Mouse (Mus musculus): ENCODE measurements around the gene Dlg5.

Gene Dlg5

DNA sequence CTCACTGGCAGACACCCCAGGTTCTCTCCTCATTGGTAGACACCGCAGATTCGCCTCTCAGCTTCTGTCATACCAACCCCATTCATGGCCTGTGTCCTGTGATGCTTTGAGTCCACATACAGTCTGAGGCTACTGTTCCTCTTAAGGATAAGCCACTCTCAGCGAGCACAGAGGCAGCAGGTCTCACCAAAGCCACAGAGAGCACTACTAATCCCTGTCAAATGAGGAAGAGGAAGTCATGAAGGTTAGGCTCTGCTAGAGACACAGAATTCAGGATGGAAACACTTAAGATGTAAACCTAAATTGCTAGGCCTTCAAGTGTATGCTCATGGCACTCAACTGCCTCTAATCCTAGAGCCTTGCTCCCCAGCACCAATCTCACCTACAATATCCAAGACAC is 9.8 kb downstream of the Dlg5 start:
- in situ Hi-C loops (cut with MboI; ENCODE audit: unreplicated experiment in 2 of 2) = no loop called here

DNA sequence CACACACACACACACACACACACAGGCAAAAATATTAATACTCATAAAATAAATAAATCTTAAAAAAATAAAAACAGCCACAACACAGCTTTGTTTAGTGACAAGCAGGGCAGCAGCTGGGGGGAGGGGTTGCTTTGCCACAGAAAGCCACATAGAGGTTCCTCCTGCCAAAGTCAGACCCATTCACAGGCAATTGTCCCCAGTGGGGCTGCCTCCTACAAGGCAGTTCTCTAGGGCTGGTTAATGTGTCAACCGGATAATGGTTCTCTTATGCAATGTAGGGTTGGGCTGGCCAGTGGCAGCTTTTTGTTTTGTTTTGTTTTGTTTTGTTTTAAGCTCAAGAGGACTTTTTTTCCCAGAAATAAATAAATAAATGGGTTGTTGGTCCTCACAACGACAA is 11.3 kb downstream of the Dlg5 start:
- in situ Hi-C loops (cut with MboI; ENCODE audit: unreplicated experiment in 2 of 2) = no loop called here

DNA sequence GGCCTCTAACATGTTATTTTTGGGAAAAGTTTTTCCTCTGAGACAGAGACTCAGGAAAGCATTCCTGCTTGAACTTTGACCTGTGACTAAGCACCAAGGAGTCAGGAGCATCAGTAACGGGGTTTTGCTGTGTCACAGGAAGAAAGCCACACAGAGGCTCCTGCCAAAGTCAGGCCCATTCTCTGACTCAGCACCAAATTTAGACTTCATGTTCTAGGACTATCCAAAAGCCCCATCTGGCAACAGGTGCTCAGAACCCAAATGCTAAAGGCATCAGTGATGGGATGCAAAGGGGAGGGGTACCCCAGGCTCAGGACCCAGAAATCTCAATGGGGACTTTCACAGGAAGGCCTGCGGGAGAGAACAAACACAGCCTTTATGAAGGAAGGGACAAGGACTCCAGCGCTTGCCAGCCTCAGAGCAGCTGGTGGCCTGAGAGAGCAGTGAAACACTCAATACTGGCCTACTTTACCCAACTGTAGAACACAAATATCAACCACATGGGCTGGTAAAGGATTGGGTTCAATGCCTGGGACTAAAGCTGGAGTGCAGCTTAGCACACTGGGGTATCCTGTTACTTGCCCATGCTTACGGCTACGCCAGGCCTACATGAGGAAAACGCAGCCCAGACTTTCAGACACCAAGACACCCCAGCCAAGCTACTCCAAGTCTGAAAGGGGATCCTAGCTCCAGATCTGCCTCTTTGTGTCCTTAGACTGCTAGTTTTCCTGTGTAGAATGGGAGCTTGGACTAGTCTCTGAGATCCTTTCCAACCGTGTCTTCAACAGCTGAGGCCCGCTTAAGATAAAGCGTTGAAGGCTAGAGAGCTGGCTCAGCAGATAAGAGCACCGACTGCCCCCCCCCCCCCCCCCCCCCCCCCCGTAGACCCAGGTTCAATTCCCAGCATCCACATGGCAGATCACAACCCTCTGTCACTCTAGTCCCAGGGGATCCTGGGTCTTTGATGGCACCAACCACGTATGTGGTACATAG is 12.8 kb downstream of the Dlg5 start:
- in situ Hi-C loops (cut with MboI; ENCODE audit: unreplicated experiment in 2 of 2) = no loop called here

DNA sequence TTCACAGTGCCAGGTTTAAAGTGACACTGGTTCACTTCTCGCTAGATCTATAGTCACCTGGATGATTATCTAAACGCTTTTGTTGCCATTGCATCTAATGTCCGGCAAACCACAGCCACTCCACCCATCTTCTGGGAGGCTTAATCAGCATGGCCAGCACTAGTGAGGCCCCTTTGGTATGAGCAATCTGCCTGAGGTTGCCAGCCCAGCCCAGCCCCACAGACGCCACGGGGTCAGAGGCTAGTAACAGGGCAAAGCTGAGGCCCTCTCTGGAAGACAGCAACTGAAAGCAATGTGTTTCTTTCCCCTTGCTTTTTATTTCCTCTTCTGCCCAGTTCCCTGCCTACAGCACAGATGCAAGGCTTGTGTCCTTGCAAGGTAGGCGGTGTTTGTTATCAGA is 17.2 kb downstream of the Dlg5 start:
- in situ Hi-C loops (cut with MboI; ENCODE audit: unreplicated experiment in 2 of 2) = no loop called here

DNA sequence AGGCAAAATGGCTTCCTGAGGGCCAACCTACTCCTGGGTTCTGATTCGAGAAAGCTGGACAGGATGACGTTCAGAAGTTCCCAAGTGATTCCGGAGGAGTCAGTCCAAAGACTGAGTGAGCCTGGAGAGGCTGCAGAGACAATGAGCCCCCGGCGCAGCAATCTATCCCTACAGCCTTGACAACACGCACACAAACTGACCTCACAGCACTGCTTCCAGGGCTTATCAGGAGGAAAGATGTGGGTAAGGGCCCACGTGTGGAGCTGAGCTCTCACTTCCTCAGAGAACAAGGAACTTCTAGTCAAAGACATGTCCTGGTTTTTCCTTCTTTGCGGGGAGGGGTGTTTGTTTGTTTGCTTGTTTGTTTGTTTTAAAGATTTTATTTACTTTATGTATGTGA is 18.7 kb downstream of the Dlg5 start:
- in situ Hi-C loops (cut with MboI; ENCODE audit: unreplicated experiment in 2 of 2) = no loop called here

DNA sequence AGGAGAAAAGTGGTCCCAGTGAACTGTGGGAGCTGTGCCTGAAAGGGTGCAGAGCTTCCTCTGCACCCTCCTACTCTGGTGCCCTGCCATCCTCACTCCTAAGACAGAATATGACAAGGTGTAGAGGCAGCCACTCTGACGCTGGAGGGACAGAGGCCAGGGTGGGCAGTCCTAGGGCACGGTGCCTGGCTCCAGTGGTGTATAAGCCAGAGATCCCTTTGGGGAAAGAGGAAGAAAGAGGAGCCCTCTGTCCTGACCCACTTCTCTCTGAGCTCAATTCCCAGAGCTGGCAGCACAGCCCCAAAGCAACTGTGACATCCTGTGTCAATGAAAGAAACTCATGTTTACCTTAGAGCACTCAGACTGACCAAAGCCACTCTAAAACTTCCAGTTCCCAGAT is 19.4 kb downstream of the Dlg5 start:
- in situ Hi-C loops (cut with MboI; ENCODE audit: unreplicated experiment in 2 of 2) = no loop called here

DNA sequence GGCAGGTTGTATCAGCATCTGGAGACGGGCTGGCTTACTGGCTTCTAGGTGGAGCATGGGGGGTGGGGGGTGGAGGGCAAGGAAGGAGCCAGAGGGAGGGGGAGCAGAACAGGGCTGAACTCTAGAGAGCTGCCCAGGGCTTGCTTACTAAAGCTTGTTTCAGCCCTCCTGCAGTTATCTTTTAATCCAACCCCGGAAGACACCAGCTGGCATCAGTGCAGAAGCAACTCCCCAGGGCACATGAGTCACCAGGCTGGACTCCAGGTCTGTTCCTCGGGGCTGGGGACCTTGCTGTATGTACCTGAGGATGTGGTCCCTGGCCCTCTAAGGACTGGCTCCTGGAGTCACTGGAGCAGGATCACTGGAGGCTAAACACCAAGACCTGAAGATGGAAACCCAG is 23.0 kb downstream of the Dlg5 start:
- in situ Hi-C loops (cut with MboI; ENCODE audit: unreplicated experiment in 2 of 2) = no loop called here

DNA sequence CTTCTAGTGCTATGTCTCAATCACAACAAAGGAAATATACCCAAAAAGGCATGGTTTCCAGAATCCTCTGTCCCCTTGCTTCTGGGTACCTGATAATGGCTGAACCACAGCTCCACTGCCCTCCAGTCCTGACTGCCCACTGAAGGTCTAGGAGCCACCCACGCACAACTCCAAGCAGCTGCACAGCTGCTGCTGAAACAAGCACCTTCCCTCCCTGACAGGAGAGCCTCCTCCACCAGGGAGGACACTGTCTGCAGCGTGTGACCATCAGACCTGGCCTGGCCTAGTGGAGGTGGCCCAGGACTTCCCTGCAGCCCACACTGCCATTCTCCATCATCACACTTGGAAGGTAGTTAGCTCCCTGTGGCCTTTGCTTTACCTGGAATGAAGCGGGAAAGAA is 23.4 kb downstream of the Dlg5 start:
- in situ Hi-C loops (cut with MboI; ENCODE audit: unreplicated experiment in 2 of 2) = no loop called here

DNA sequence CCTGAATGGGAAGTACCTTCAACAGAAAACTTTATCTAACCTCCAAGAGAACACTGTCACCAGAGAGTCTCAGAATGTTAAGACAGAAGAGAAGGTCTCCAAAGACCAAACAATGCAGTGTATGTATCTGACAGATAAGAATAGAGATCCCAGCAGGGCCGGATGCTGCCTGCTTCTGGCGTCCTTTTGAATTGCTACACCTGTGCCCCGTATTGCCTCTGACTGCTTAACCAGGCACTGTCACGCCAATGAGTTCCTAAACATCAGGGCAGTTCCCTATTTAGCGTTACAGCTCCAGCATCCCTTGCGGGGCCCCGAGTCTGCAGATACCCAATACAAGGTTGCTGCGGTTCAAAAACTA is 28.4 kb downstream of the Dlg5 start:
- in situ Hi-C loops (cut with MboI; ENCODE audit: unreplicated experiment in 2 of 2) = no loop called here

DNA sequence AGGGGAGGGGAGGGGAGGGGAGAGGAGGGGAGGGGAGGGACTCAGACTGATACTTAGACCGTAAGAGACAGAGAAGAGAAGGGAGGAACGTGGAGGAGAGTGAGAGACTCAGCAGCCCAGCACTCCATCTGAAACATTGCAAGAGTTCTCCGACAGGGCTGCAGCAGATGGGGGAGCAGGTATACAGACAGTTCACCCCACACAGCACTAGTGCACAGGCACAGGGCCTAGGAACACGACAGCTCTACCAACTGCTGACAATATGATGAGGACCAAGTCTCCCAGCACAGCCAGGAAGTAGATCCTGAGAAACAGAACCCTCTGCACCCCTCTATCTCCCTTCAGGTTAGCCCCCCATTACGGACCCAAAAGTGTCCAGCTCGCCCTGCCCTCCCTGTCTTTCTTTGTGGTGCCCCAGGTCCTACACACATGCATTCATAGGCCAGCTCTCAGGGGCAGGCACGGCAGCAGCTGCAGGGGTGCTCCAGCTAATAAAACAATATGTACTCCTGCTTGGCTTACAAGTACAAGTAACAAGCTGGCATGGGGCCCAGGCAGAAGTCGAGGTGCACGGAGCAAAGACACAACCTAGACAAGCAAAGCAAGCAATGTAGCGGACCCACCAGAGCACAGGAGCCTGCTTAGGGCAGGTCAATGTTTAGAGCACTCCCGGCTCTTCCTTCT is 28.9 kb downstream of the Dlg5 start:
- in situ Hi-C loops (cut with MboI; ENCODE audit: unreplicated experiment in 2 of 2) = no loop called here

DNA sequence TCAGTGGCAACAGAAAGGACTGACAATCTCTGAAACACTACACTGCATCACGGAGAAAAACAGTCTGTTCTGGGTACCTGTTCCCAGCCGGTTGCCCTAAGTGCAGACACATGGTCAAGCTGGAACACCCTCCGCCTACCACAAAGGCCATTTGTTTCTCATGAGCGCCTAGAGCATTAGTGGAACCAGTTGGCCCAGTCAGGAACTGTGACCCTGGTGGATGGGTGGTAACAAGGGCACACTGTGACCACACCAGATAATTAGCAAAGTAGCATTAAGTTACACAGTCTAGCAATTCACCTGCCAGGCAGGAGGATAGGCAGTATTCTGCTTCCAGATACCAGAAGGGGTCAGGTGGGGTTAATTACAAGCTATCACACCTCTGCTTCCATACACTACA is 29.7 kb downstream of the Dlg5 start:
- in situ Hi-C loops (cut with MboI; ENCODE audit: unreplicated experiment in 2 of 2) = no loop called here

DNA sequence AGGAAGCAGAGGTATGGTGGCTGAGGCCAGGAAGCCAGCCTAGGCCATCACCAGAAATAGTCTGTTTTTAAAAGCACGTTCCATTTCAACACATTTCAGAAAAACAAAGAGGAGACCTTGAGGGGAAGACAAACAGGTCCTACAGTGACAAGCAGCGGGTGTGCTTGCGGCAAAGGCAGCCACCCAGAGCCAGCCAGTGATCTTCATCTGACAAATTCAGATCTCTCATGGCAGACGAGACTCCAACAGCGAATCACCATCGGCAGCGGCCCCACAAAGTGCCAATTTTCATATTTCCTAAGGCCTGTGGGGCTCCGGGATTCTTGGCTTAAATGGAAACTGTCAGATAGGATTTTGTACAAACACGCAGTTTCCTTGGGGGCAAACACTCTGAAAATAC is 31.3 kb downstream of the Dlg5 start:
- in situ Hi-C loops (cut with MboI; ENCODE audit: unreplicated experiment in 2 of 2) = no loop called here

DNA sequence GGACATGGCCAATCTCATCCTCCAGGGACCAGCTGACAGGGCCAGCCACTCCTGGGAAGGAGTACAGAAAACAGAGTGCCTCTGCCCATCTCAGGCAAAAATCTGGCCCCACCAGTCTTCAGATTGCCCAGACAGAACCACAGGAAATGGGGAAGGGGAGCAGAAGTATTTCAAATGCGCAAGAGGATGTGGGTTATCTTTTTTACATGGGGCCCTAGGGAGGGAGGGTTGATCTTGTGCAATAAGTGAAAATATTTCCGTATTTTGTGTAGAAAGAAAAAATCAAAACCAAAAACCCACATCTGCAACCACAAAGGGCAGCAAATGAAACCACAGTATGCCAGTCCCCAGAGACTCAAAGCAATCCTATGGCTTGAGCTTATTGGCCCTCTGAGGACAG is 32.4 kb downstream of the Dlg5 start:
- in situ Hi-C loops (cut with MboI; ENCODE audit: unreplicated experiment in 2 of 2) = no loop called here

DNA sequence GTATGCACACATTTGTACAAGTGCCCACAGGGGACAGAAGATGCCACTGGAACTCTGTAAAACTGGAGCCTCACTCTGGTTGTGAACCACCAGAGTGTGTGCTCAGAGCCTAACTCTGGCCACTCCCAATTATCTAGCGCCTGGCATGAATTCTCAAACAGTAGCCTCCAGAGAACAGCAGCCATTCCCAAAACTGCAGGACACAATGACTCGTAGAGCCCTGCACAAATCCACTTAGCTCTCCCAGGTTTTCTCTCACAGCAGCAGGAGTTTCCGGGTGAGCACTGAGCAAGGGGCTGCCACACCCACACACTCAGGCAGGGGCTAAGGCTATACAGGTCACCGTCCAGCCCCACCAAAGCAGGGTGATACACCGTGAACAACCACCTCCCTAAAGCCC is 32.9 kb downstream of the Dlg5 start:
- in situ Hi-C loops (cut with MboI; ENCODE audit: unreplicated experiment in 2 of 2) = no loop called here

DNA sequence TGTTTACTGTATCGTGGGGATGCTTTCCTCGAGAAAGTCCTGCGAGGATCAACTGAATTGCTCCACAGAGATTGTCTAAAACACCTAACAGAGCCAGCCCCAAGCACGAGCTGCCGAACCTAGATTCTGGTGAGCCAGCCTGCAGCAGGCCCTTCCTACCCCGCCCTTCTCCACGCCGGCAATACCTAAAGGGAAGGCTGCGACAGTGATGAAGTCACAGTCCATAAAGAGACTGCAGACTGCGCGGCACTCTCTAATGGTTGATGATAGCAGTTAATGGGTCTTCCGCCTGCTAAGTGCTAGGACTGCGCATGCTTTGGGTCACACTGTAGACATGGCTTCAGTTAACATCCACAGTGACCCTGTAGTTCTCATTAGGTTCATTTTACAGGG is 38.4 kb downstream of the Dlg5 start:
- in situ Hi-C loops (cut with MboI; ENCODE audit: unreplicated experiment in 2 of 2) = no loop called here

DNA sequence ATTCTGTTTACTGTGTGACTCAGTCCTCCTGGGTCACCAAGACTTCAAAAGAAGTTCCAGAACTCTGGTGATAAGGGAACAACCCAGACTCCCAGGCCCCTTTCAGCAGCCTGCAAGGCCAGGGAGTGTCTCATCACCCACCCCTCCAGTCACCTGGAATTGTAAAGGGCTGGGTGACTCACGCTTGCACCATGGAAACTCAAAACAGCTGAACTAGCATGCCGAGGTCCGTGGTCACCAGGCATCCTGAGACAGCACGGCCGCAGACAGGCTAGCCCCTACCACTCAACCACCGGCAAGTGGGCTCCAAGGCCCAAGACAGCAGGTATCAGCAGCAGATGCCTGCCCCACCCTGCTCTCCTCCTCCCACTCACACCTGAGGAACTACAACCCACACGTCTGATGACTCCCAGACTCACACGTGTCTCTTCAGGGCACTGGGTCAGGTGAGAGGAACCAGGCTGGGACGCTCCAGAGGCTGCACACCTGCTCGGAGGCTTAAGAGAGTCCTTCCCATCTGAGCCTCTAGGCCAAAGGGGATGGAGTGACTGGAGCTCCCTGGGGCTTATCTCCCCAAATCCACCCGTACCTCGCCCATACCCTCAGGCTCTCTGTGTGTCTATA is 38.9 kb downstream of the Dlg5 start:
- in situ Hi-C loops (cut with MboI; ENCODE audit: unreplicated experiment in 2 of 2) = no loop called here

DNA sequence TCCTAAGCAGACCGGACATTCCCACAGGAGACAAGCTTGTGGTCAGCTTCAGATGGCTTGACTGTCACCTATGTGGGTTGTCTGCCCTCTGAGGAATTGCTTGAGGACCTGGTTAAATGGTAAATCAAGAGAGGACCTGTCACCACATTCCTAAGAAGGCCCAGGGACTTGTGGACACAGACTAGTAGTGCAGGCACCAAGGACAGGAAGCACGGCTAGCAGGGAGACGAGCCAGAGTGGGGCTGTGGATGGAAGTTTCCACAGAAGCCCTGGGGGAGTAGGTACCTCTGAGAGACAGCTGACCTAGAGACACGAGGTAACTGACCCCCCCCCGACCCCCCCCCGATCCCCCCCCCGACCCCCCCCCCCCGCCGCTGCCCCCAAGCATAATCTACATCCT is 39.4 kb downstream of the Dlg5 start:
- in situ Hi-C loops (cut with MboI; ENCODE audit: unreplicated experiment in 2 of 2) = no loop called here

DNA sequence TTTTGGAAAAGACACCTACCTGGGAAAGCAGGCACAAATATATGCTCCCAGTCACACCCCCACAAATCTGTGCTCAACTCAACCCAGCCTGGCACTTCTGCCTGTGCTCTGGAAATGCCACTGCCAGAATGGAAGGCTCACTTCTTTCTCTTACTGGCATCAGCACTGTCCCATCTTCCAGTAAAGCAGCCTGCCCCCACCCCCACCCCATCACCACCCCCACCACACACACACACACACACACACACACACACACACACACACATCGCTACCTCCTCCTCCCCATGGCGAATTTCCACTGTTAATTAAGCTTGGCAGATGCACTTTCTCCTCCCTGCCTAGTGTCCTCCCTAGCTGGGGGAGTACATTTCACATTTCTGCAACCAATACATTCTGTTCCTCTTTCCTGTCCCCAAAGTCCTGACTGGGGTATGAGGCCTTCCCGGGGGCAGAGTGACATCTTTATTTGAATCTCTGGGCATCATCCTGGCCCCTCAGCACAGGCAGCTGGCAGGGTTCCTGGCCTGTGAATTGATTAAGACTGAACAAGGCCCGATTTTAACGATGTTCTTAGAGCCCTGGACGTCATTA is 40.3 kb downstream of the Dlg5 start:
- in situ Hi-C loops (cut with MboI; ENCODE audit: unreplicated experiment in 2 of 2) = no loop called here

DNA sequence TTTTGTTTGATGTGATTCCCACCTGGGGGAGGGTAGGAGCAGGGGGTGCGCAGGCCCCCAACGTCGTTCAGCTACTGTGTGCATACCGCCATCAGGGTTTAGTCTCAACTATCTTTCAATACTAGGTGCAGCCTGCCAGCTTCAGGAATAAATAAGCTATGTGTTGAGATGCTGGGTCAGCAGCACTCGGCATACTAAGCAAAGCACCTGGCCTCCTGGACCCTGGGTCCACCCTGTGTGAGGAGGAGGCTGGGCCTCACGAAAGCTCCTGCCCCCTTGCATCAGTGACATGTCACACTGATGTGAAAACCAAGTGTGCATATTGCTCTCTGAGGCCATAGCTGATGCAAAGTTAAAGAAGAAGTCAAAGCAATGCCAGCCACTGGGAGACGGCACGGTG is 42.5 kb downstream of the Dlg5 start:
- in situ Hi-C loops (cut with MboI; ENCODE audit: unreplicated experiment in 2 of 2) = no loop called here

DNA sequence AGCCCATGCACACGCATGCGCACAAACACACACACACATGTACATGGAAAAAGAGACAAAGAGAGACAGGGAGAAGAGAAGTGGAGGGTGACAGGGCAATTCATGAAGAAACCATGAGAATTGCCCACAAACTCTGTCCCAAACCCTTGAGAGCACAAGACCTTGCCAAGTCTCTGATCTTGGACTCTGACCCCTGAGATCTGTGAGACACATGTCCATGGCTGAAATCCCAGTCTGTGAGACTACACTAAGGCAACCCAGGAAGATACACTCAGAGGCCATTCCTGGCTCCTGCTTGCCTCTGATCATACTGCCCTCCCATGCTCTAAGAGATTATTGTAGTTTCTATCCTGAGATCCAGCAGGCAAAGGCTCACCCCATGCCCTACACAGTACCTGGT is 44.9 kb downstream of the Dlg5 start:
- in situ Hi-C loops (cut with MboI; ENCODE audit: unreplicated experiment in 2 of 2) = no loop called here

DNA sequence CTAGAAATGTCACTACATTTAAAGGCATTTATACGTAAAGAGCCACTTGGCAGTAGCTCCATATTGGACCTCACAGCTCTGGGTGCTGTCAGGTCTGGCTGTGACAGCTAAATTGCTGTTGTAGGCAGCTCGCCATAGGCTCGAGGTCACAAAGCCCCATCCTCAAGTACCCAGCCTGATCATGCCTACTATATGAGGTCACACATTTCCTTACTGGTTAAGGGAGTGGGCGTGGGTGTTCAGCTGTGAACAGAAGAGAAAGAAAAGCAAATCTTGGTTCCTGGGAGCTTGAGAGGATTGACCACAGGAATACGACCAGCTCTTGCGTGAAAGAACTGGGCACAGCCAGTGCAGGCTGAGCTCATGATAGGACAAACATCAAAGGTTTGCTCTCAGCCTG is 46.0 kb downstream of the Dlg5 start:
- in situ Hi-C loops (cut with MboI; ENCODE audit: unreplicated experiment in 2 of 2) = no loop called here
